Mouse (Mus musculus) liver, adult 2 months (tissue): Measurements from ENCODE around the gene Krt87. TPM values are rescaled to one million over a fixed set of nuclear protein-coding genes. Genes with fewer than 3 reads are reported as not detected.
A peak's percentile ranks its signal among the peaks of the same experiment; 100 is the strongest.

Source experiments
- DNase-seq: peaks from one replicate; pipeline ENCODE4 v3.0.0-alpha.2; 2011; ENCODE audit warnings: low read depth, low spot score; ENCODE audit errors: extremely low read depth
- H3K27ac ChIP-seq: fragments of 200-500 bp; replicated peaks from 2 replicates; pipeline ENCODE4 v1.5.1; 2012; ENCODE audit warnings: low read depth, mild to moderate bottlenecking, control low read depth, inconsistent platforms, low read length; ENCODE audit not compliant: insufficient read depth
- H3K27me3 ChIP-seq: fragments of 200-500 bp; 2 replicates; pipeline ENCODE4 v1.6.1; 2012; ENCODE audit warnings: mild to moderate bottlenecking, moderate library complexity, low read length, inconsistent platforms; ENCODE audit not compliant: control insufficient read depth, insufficient read depth
- H3K36me3 ChIP-seq: fragments of 200-500 bp; 2 replicates; pipeline ENCODE4 v1.6.1; 2012; ENCODE audit warnings: low read length, inconsistent platforms; ENCODE audit not compliant: control insufficient read depth, insufficient read depth
- H3K4me1 ChIP-seq: fragments of 200-500 bp; 2 replicates; pipeline ENCODE4 v1.6.1; 2011; ENCODE audit warnings: low read length; ENCODE audit not compliant: control insufficient read depth, insufficient read depth
- H3K4me3 ChIP-seq: fragments of 200-500 bp; 2 replicates; pipeline ENCODE4 v1.5.1; 2011; ENCODE audit warnings: low read depth, mild to moderate bottlenecking, control low read depth, low read length, moderate library complexity; ENCODE audit not compliant: insufficient read depth
- H3K79me2 ChIP-seq: fragments of 200-500 bp; 2 replicates; pipeline ENCODE4 v1.6.1; 2012; ENCODE audit warnings: inconsistent platforms, mild to moderate bottlenecking, low read length, moderate library complexity; ENCODE audit not compliant: control insufficient read depth, insufficient read depth
- H3K9ac ChIP-seq: fragments of 200-500 bp; 2 replicates; pipeline ENCODE4 v1.6.1; 2012; ENCODE audit warnings: low read depth, mild to moderate bottlenecking, control low read depth, inconsistent platforms, low read length
- CTCF ChIP-seq: fragments of 200-500 bp; IDR thresholded peaks from 2 replicates; pipeline ENCODE4 v1.5.1; 2011; ENCODE audit warnings: low read depth, low read length, control low read depth
- POLR2A ChIP-seq: fragments of 200-500 bp; IDR thresholded peaks from 2 replicates; pipeline ENCODE4 v1.6.1; 2011; ENCODE audit warnings: low read length, control low read depth; ENCODE audit not compliant: insufficient read depth; ENCODE audit errors: extremely low read depth
- WGBS: fragments of 180-500 bp; shearing (Covaris S2); methylation state at CpG from one replicate; pipeline ENCODE4 v1.1.7; 2018; 5-methylcytosine and 5-hydroxymethylcytosine counted together
- polyA plus RNA-seq: library from polyadenylated mRNA; depleted of rRNA; stranded (reverse); fragments of >200 nt; gene quantifications from 2 replicates; pipeline ENCODE4 v1.2.3, GENCODE M21; 2012; rRNA removed
- total RNA-seq: library from RNA; depleted of rRNA; stranded (reverse); fragments of >200 nt; gene quantifications from 2 replicates; pipeline ENCODE4 v1.2.3, GENCODE M21; 2014; rRNA removed

Krt87 gene
- total and polyA plus RNA-seq, 2 experiments = not detected

- Histone ChIP-seq H3K36me3 (no peaks in the 10 kb centered on the region), H3K27ac (no peak overlapping the region), H3K79me2 (no peaks in the 10 kb centered on the region), H3K9ac (no peak overlapping the region), H3K4me3 (no peak overlapping the region), H3K4me1 (no peaks in the 10 kb centered on the region), H3K27me3 (no peaks in the 10 kb centered on the region)
- no peak for DNase-seq
- TF ChIP-seq POLR2A (no peak), CTCF (peak; percentile 14; the same call in 1 of the 2 replicates)
- 42% methylated on average over 5 of the region's 5 CpGs for WGBS
These were observed 50.5 kb downstream of the Krt87 start for GRCm38 (mm10) chr15:101388034-101388541.

GRCm38 (mm10) chr15:101387176-101387575, 51.4 kb downstream of the Krt87 start:
- no peak for DNase-seq
- Histone ChIP-seq H3K27me3 (no peaks in the 10 kb centered on the region), H3K4me1 (no peaks in the 10 kb centered on the region), H3K36me3 (no peaks in the 10 kb centered on the region), H3K9ac (no peak overlapping the region), H3K79me2 (no peaks in the 10 kb centered on the region), H3K4me3 (no peak overlapping the region), H3K27ac (no peak overlapping the region)
- 55% methylated on average over 3 of the region's 3 CpGs for WGBS
- TF ChIP-seq CTCF (peak; percentile 42), POLR2A (no peak)

GRCm38 (mm10) chr15:101385064-101385463, 53.5 kb downstream of the Krt87 start:
- TF ChIP-seq CTCF (no peak), POLR2A (no peak)
- H3K79me2 ChIP-seq = no peaks in the 10 kb centered on the region
- WGBS = 81% methylated on average over 6 of the region's 6 CpGs
- H3K9ac ChIP-seq = no peak overlapping the region
- no peaks in the 10 kb centered on the region for H3K27me3 ChIP-seq
- H3K27ac ChIP-seq = no peak overlapping the region
- H3K4me3 ChIP-seq = no peak overlapping the region
- no peak for DNase-seq
- no peaks in the 10 kb centered on the region for H3K4me1 ChIP-seq
- H3K36me3 ChIP-seq = no peaks in the 10 kb centered on the region

GRCm38 (mm10) chr15:101384610-101385009, 54.0 kb downstream of the Krt87 start:
- DNase-seq = no peak
- WGBS = 76% methylated on average over 7 of the region's 7 CpGs
- TF ChIP-seq CTCF (no peak), POLR2A (no peak)
- H3K36me3 ChIP-seq = no peaks in the 10 kb centered on the region
- no peaks in the 10 kb centered on the region for H3K4me1 ChIP-seq
- H3K79me2 ChIP-seq = no peaks in the 10 kb centered on the region
- H3K9ac ChIP-seq = no peak overlapping the region
- H3K27ac ChIP-seq = no peak overlapping the region
- no peak overlapping the region for H3K4me3 ChIP-seq
- no peaks in the 10 kb centered on the region for H3K27me3 ChIP-seq

- DNase-seq = no peak
- TF ChIP-seq CTCF = no peak
- no peak for TF ChIP-seq POLR2A
- Histone ChIP-seq H3K36me3 (no peaks in the 10 kb centered on the region), H3K4me1 (no peaks in the 10 kb centered on the region), H3K9ac (no peak overlapping the region), H3K27ac (no peak overlapping the region), H3K79me2 (no peaks in the 10 kb centered on the region), H3K27me3 (no peaks in the 10 kb centered on the region), H3K4me3 (no peak overlapping the region)
- WGBS = 75% methylated on average over 11 of the region's 11 CpGs
These were observed 55.8 kb downstream of the Krt87 start for GRCm38 (mm10) chr15:101382811-101383210.

- Histone ChIP-seq H3K4me3 (no peak overlapping the region), H3K36me3 (no peaks in the 10 kb centered on the region), H3K27ac (no peak overlapping the region), H3K9ac (no peak overlapping the region), H3K27me3 (no peaks in the 10 kb centered on the region), H3K4me1 (no peaks in the 10 kb centered on the region), H3K79me2 (no peaks in the 10 kb centered on the region)
- no peak for DNase-seq
- WGBS = 54% methylated on average over 9 of the region's 9 CpGs
- no peak for TF ChIP-seq POLR2A
- TF ChIP-seq CTCF = no peak
These were observed 56.8 kb downstream of the Krt87 start for GRCm38 (mm10) chr15:101381758-101382157.

Other genes starting within 250 kb of the Krt87 start
- gene Grasp, start 214.6 kb downstream of the Krt87 start, total RNA-seq = 0.92 and 1.5 TPM in 2 replicates
- 1.2 and 1.5 TPM in 2 replicates for gene Grasp, start 214.6 kb downstream of the Krt87 start, polyA plus RNA-seq
- gene Nr4a1, start 184.5 kb downstream of the Krt87 start, total RNA-seq = 0.18 and 0.60 TPM in 2 replicates
- gene Nr4a1, start 184.5 kb downstream of the Krt87 start, polyA plus RNA-seq = 0.70 and 0.89 TPM in 2 replicates
- 55.3 and 63.2 TPM in 2 replicates for gene Atg101, start 154.5 kb downstream of the Krt87 start, total RNA-seq
- 89.3 and 94.5 TPM in 2 replicates for gene Atg101, start 154.5 kb downstream of the Krt87 start, polyA plus RNA-seq
- gene 6030408B16Rik, start 145.6 kb downstream of the Krt87 start, total RNA-seq = not detected in 2 replicates
- gene 6030408B16Rik, start 145.6 kb downstream of the Krt87 start, polyA plus RNA-seq = 0.10 TPM in 1 of 2 replicates, not detected in the other
- gene Krt80, start 68.6 kb downstream of the Krt87 start, total RNA-seq = 0.07 and 0.09 TPM in 2 replicates
- gene Krt80, start 68.6 kb downstream of the Krt87 start, polyA plus RNA-seq = 0.15 and 0.46 TPM in 2 replicates
- 0.20 and 0.37 TPM in 2 replicates for gene Krt7, start 27.8 kb downstream of the Krt87 start, total RNA-seq
- 0.29 and 0.31 TPM in 2 replicates for gene Krt7, start 27.8 kb downstream of the Krt87 start, polyA plus RNA-seq
- gene Krt88, start 8.9 kb upstream of the Krt87 start, total RNA-seq = not detected in 2 replicates
- gene Krt88, start 8.9 kb upstream of the Krt87 start, polyA plus RNA-seq = not detected in 2 replicates
- gene Krt81, start 24.9 kb upstream of the Krt87 start, total RNA-seq = not detected in 2 replicates
- not detected in 2 replicates for gene Krt81, start 24.9 kb upstream of the Krt87 start, polyA plus RNA-seq
- not detected in 2 replicates for gene Krt86, start 34.7 kb upstream of the Krt87 start, total RNA-seq
- gene Krt86, start 34.7 kb upstream of the Krt87 start, polyA plus RNA-seq = not detected in 2 replicates
- gene Krt83, start 52.7 kb upstream of the Krt87 start, total RNA-seq = not detected in 2 replicates
- gene Krt83, start 52.7 kb upstream of the Krt87 start, polyA plus RNA-seq = not detected in 2 replicates
- not detected in 2 replicates for gene Gm49425, start 78.5 kb upstream of the Krt87 start, total RNA-seq
- not detected in 2 replicates for gene Gm49425, start 78.5 kb upstream of the Krt87 start, polyA plus RNA-seq
- not detected in 2 replicates for gene Krt84, start 94.0 kb upstream of the Krt87 start, total RNA-seq
- not detected in 2 replicates for gene Krt84, start 94.0 kb upstream of the Krt87 start, polyA plus RNA-seq
- gene Krt82, start 111.9 kb upstream of the Krt87 start, total RNA-seq = not detected in 2 replicates
- gene Krt82, start 111.9 kb upstream of the Krt87 start, polyA plus RNA-seq = not detected in 2 replicates
- gene Krt90, start 124.1 kb upstream of the Krt87 start, total RNA-seq = not detected in 2 replicates
- not detected in 2 replicates for gene Krt90, start 124.1 kb upstream of the Krt87 start, polyA plus RNA-seq
- not detected in 2 replicates for gene Krt75, start 135.1 kb upstream of the Krt87 start, total RNA-seq
- gene Krt75, start 135.1 kb upstream of the Krt87 start, polyA plus RNA-seq = not detected in 2 replicates
- not detected in 2 replicates for gene Gm5414, start 189.4 kb upstream of the Krt87 start, total RNA-seq
- gene Gm5414, start 189.4 kb upstream of the Krt87 start, polyA plus RNA-seq = not detected in 2 replicates
- not detected in 2 replicates for gene Gm5478, start 208.6 kb upstream of the Krt87 start, total RNA-seq
- not detected in 2 replicates for gene Gm5478, start 208.6 kb upstream of the Krt87 start, polyA plus RNA-seq
- not detected in 2 replicates for gene Krt6b, start 241.5 kb upstream of the Krt87 start, total RNA-seq
- not detected in 2 replicates for gene Krt6b, start 241.5 kb upstream of the Krt87 start, polyA plus RNA-seq